Mouse (Mus musculus) mouse embryonic stem cell (cell line): ENCODE results near the gene Ankrd33b.

ENCODE experiments used
- in situ Hi-C, 2 experiments: fragments of 300-500 bp; cut with MboI; formaldehyde crosslinking; loops; 1 replicate in 1 of 2; 3 replicates in 1 of 2; pipeline ENCODE4 v1.14.3; 2019 to 2020; ENCODE audit warnings: low sequenced_read_pairs in 2 of 2, low pct_unique_long_range_greater_than_20kb in 1 of 2, mixed read lengths in 1 of 2; ENCODE audit not compliant: unreplicated experiment in 1 of 2

Ankrd33b gene

GRCm38 (mm10) chr15:31367481-31368200 lies at the start of gene Ankrd33b:
TSS of gene Ankrd33b (minus strand) at chr15:31367726.
- in situ Hi-C loops, result no loop called here

GRCm38 (mm10) chr15:31415181-31415580 lies 47.7 kb upstream of the Ankrd33b start:
- in situ Hi-C loops, result loop anchor here in 1 of 2 experiments (10.0 kb wide), 1 partner anchor 90 kb away; no protein-coding TSS in a partner anchor

GRCm38 (mm10) chr15:31414179-31414898 lies 46.8 kb upstream of the Ankrd33b start:
- in situ Hi-C loops, result loop anchor here (5.0 to 10.0 kb wide), 3 partner anchors 37 to 90 kb away; no protein-coding TSS in a partner anchor

- in situ Hi-C loops, result loop anchor here (5.0 to 10.0 kb wide), 3 partner anchors 36 to 89 kb away; no protein-coding TSS in a partner anchor
These were observed 46.1 kb upstream of the Ankrd33b start for GRCm38 (mm10) chr15:31413662-31414061.

- in situ Hi-C loops, result loop anchor here (5.0 to 10.0 kb wide), 3 partner anchors 36 to 88 kb away; no protein-coding TSS in a partner anchor
These were observed 45.4 kb upstream of the Ankrd33b start for GRCm38 (mm10) chr15:31412933-31413332.

GRCm38 (mm10) chr15:31412436-31412835 lies 44.9 kb upstream of the Ankrd33b start:
- in situ Hi-C loops, result loop anchor here (5.0 to 10.0 kb wide), 3 partner anchors 35 to 88 kb away; no protein-coding TSS in a partner anchor

- in situ Hi-C loops, result no loop called here
These were observed 40.0 kb upstream of the Ankrd33b start for GRCm38 (mm10) chr15:31407490-31407889.

GRCm38 (mm10) chr15:31406881-31407280 lies 39.4 kb upstream of the Ankrd33b start:
- in situ Hi-C loops, result no loop called here

GRCm38 (mm10) chr15:31404346-31404745 lies 36.8 kb upstream of the Ankrd33b start:
- in situ Hi-C loops, result no loop called here

GRCm38 (mm10) chr15:31402200-31402892 lies 34.8 kb upstream of the Ankrd33b start:
- in situ Hi-C loops, result no loop called here

- in situ Hi-C loops, result no loop called here
These were observed 33.4 kb upstream of the Ankrd33b start for GRCm38 (mm10) chr15:31400974-31401373.

GRCm38 (mm10) chr15:31398769-31399168 lies 31.2 kb upstream of the Ankrd33b start:
- in situ Hi-C loops, result no loop called here

GRCm38 (mm10) chr15:31397379-31397778 lies 29.9 kb upstream of the Ankrd33b start:
- in situ Hi-C loops, result no loop called here

GRCm38 (mm10) chr15:31396755-31397154 lies 29.2 kb upstream of the Ankrd33b start:
- in situ Hi-C loops, result no loop called here

- in situ Hi-C loops, result no loop called here
These were observed 28.5 kb upstream of the Ankrd33b start for GRCm38 (mm10) chr15:31395986-31396385.

GRCm38 (mm10) chr15:31393402-31393801 lies 25.9 kb upstream of the Ankrd33b start:
- in situ Hi-C loops, result no loop called here

- in situ Hi-C loops, result no loop called here
These were observed 25.2 kb upstream of the Ankrd33b start for GRCm38 (mm10) chr15:31392705-31393104.

- in situ Hi-C loops, result no loop called here
These were observed 24.6 kb upstream of the Ankrd33b start for GRCm38 (mm10) chr15:31392135-31392534.

GRCm38 (mm10) chr15:31381936-31382468 lies 14.5 kb upstream of the Ankrd33b start:
- in situ Hi-C loops, result no loop called here
